Mouse (Mus musculus): ENCODE results near the gene Sart3.

The Sart3 gene

GRCm38 (mm10) chr5:113724446-113724845 is 47.9 kb downstream of the Sart3 start, which contains the start of gene 1700069L16Rik:
Gene 1700069L16Rik (minus strand): TSS chr5:113724772.
- peak; percentile 91 for DNase-seq

- no peak for DNase-seq
These were observed 48.6 kb downstream of the Sart3 start for GRCm38 (mm10) chr5:113723567-113724237.

- no peak for DNase-seq
These were observed 49.9 kb downstream of the Sart3 start for GRCm38 (mm10) chr5:113722224-113723013.

- no peak for DNase-seq
These were observed 53.1 kb downstream of the Sart3 start for GRCm38 (mm10) chr5:113719221-113719661.

- peak; percentile 91 for DNase-seq
These were observed 55.5 kb downstream of the Sart3 start for GRCm38 (mm10) chr5:113716581-113717388.

- no peak for DNase-seq
These were observed 59.4 kb downstream of the Sart3 start for GRCm38 (mm10) chr5:113712861-113713260.

- no peak for DNase-seq
These were observed 68.3 kb downstream of the Sart3 start for GRCm38 (mm10) chr5:113703803-113704585.

- DNase-seq, result no peak
These were observed 71.8 kb downstream of the Sart3 start for GRCm38 (mm10) chr5:113700388-113701023.

- peak; percentile 52 for DNase-seq
These were observed 77.9 kb downstream of the Sart3 start for GRCm38 (mm10) chr5:113694415-113694814.

GRCm38 (mm10) chr5:113694000-113694399 is 78.3 kb downstream of the Sart3 start:
- no peak for DNase-seq

GRCm38 (mm10) chr5:113693196-113693755 is 79.0 kb downstream of the Sart3 start:
- DNase-seq, result no peak
